Mouse (Mus musculus): Measurements from ENCODE around the gene Itgb5. TPM values are rescaled to one million over a fixed set of nuclear protein-coding genes. Genes with fewer than 3 reads are reported as not detected.

The Itgb5 gene
- total RNA-seq, 2 experiments from 2014 or later: 38.0 to 40.3 TPM

GRCm38 (mm10) chr16:33936885-33937284 lies 107.4 kb downstream of the Itgb5 start:
- no peak for DNase-seq (ENCODE audit: low spot score in 2 of 2)

GRCm38 (mm10) chr16:33937567-33937966 lies 108.1 kb downstream of the Itgb5 start:
- peak; percentile 31 to 47 for DNase-seq (ENCODE audit: low spot score in 2 of 2)

- no peak for DNase-seq (ENCODE audit: low spot score in 2 of 2)
These were observed 109.1 kb downstream of the Itgb5 start for GRCm38 (mm10) chr16:33938311-33939132.

DNA sequence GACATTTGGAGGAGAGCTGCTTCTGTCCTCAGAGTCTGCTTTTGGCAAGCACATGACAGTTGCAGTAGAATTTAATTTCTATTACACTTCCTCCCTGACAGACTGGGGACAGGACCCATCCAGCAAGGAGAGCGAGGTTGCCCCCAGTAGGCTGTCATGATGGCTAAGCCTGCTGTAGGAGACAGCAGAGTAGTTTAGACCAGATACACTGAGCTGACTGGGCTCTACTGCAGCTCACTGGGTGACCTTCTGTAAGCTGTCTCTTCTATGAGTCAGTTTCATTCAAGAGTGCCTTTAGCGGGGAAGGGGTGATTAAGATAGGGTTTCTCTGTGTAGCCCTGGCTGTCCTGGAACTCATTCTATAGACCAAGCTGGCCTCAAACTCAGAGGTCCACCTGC lies 109.7 kb downstream of the Itgb5 start:
- no peak for DNase-seq (ENCODE audit: low spot score in 2 of 2)

DNA sequence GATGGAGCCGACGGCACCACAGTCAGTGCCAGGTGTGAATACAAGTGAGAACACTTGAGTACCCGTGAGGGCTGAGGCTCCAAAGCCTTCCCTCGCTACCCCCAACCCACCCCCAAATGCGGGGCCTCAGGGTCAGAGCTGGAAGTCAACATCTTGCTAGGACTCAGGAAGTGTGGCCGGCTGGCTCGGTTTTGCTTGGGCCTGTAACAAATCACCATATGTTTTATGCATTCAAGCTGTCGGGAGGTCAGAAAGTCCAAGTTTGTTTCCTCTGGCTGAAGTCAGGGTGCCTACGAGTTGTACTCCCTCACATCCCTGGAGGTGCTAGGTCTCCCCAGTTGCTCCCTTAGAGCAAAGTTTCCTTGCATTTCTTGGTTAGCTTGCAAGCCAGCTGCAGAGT lies 110.2 kb downstream of the Itgb5 start:
- no peak for DNase-seq (ENCODE audit: low spot score in 2 of 2)

DNA sequence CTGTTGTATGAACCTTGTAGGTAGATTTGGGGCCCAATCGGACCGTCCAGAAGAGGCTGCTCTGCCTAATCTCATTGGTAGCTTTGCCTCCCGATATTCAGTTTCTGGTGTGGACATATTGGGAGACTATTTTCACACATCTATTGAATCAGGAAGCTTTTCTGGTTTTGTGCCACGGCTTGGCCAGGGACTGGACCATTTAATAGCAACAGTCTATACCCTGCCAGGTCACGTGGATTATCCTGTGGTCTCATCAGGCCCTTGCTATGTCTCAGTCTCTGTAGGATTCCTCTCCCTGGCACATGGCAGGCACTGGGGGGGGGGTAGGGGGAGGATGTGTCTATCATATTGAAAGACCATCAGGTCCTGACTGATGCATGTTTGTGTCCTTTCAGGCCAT lies 110.6 kb downstream of the Itgb5 start:
- DNase-seq (ENCODE audit: low spot score in 2 of 2): no peak

- peak in 1 of 2 experiments; percentile 36 for DNase-seq (ENCODE audit: low spot score in 2 of 2)
These were observed 111.9 kb downstream of the Itgb5 start for GRCm38 (mm10) chr16:33941271-33941781.

- no peak for DNase-seq (ENCODE audit: low spot score in 2 of 2)
These were observed 112.9 kb downstream of the Itgb5 start for GRCm38 (mm10) chr16:33942341-33942740.

- DNase-seq (ENCODE audit: low spot score in 2 of 2): no peak
These were observed 113.9 kb downstream of the Itgb5 start for GRCm38 (mm10) chr16:33943388-33943787.

DNA sequence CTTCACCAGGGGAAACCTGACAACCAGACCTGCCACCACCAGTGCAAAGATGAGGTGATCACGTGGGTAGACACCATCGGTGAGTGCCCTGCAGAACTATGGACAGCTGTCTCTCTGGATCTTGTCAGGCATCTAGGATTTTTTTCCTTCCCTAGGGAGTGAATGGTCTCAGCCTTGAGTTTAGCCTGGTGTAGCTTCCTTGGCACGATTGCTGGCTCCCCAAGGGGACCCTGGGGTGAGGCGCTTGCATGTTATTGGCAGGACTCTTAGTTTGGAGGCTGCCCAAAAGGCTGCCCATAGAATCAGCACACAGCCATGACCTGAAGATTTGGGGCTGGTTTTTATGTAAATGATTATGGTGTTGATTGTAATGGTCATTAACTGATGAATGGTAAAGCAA lies 114.7 kb downstream of the Itgb5 start:
- DNase-seq (ENCODE audit: low spot score in 2 of 2): no peak

DNA sequence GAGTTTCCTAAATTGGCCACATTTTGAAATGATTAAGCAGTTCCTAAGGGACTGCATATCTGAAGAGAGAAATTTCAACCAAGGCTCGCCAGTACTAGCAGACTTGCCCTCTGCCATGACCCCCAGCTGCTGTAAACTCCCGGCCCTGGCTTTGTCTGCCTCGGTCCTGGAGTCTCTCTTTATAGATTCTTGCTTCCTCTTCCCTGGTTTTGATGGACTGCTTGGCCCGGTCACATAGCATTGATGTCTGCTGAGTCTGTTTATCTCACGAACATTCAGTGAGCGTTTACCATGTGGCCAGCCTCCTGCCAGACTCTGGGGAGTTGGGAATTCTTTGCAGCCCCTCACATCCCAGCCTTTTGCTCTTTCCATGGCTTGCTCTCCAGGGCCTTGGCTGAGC lies 115.3 kb downstream of the Itgb5 start:
- no peak for DNase-seq (ENCODE audit: low spot score in 2 of 2)

- no peak for DNase-seq (ENCODE audit: low spot score in 2 of 2)
These were observed 116.6 kb downstream of the Itgb5 start for GRCm38 (mm10) chr16:33946021-33946420.

GRCm38 (mm10) chr16:33947664-33948571 lies 118.5 kb downstream of the Itgb5 start:
- no peak for DNase-seq (ENCODE audit: low spot score in 2 of 2)

DNA sequence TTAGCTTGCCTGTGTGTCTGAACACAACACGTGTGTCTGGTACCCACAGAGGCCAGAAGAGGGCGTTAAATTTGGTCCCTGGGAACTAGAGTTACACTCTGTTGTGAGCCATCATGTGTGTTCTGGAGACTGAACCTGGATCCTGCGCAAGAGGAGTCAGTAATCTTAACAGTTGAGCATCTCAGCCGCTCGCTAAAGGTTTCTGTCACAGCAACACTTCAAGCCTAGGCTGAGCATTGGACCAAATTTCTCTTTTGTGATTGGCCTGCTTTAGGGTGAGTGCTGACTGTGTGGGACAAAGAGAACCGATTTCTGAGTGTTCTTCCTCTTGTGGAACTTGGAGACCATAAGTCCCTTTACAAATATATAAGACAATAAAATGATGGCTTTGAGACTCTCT lies 120.9 kb downstream of the Itgb5 start:
- DNase-seq (ENCODE audit: low spot score in 2 of 2): no peak

DNA sequence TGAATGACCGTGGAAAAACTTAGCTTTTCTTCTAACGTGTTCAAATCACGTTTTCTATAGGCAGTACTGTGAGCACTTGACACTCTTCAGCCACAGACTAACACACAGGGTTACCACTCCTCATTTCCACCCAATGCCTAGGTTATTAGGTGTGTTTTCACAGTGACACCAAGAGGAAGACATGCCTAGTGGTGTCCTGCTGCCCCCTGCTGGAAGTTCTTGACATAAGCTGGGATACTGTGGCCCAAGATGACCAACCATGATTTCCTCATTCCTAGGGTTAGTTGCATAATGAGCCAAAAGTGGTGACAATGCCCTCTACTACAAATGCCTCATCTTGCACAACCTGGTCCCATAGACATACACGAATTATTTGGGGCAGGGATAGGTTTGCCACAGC lies 121.4 kb downstream of the Itgb5 start:
- DNase-seq (ENCODE audit: low spot score in 2 of 2): peak; percentile 75 to 86

GRCm38 (mm10) chr16:33953008-33953407 lies 123.5 kb downstream of the Itgb5 start:
- no peak for DNase-seq (ENCODE audit: low spot score in 2 of 2)

- DNase-seq (ENCODE audit: low spot score in 2 of 2): no peak
These were observed 125.3 kb downstream of the Itgb5 start for GRCm38 (mm10) chr16:33954793-33955192.

GRCm38 (mm10) chr16:33963509-33963908 lies 134.0 kb downstream of the Itgb5 start:
- no peak for DNase-seq (ENCODE audit: low spot score in 2 of 2)

DNA sequence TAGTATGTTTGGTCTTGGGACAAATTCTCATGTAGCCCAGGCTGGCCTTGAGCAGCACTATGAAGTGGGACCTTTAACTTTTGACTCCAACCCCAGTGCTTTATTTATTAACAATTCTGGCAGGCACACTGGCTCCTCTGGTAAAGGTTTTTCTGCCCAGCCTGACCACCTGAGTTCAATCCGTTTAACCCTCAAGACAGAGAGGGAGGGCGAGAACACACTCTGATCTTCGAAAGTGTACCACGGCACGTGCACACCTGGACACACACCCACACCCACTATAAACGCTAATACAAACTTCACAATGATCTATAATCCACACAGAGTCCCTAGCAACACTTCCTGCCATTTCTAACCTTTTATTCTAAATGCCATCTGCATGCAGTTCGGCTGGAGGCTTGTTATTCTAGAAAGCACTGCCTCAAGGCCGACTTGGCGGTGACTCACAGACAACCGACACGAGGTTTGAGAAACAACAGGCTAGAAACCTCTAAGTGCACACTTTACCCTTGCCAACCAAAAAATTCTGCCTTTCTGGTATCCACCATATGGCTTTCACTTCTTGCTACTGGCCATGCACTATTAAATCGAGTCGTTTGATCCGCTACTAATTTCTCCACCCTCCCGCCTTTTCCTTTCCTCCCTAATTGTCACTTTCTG lies 136.5 kb downstream of the Itgb5 start:
- DNase-seq (ENCODE audit: low spot score in 2 of 2): peak in 1 of 2 experiments; percentile 19

- peak; percentile 72 to 82 for DNase-seq (ENCODE audit: low spot score in 2 of 2)
These were observed 137.2 kb downstream of the Itgb5 start, which contains the start of gene Umps for GRCm38 (mm10) chr16:33966538-33967282. Gene Umps, minus strand, starts transcription at chr16:33967038.

DNA sequence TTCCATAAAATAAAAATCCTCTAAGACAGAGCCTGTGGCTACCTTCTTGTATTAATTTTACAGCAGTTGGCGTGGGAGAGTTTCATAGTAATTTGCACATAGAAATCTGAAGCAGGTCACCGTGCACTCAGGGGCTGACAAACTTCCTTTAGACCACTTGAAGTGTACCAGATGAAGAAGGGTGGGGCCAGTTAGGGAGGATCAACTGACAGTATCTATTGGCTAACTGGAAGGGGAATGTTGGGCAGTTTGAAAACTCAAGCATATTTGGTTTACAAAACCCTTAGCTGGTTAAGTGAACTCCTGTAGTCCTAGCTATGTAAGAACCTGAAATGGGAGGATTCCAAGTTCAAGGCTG lies 137.8 kb downstream of the Itgb5 start:
- no peak for DNase-seq (ENCODE audit: low spot score in 2 of 2)
